Mouse (Mus musculus): ENCODE measurements around the gene Tfap2b. TPM values are rescaled to one million over a fixed set of nuclear protein-coding genes. Genes with fewer than 3 reads are reported as not detected.

The Tfap2b gene
- polyA plus RNA-seq, 1 experiment from 2014 or later = 41.1 TPM

DNA sequence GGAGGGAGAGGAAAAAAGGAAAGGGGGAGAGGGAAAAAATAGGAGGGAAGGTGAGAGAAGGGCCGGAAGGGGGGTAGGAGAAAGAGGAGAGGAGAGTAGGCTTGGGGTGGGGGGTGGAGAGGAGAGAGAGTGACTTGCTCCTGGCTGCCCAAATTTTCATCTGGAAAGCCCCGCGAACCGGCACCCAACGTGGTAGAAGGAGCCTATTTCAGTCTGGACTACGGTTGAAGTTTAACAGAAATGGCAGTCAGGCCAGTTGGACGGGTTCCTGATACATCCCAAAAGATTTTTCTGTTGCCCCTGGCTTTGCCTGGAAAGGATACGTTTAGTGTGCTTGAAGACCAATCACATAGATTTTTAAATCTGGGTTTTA, 2.3 kb downstream of the Tfap2b start:
- peak overlapping the region; percentile 76 for H3K27ac ChIP-seq (ENCODE audit: low read depth, low read length)

DNA sequence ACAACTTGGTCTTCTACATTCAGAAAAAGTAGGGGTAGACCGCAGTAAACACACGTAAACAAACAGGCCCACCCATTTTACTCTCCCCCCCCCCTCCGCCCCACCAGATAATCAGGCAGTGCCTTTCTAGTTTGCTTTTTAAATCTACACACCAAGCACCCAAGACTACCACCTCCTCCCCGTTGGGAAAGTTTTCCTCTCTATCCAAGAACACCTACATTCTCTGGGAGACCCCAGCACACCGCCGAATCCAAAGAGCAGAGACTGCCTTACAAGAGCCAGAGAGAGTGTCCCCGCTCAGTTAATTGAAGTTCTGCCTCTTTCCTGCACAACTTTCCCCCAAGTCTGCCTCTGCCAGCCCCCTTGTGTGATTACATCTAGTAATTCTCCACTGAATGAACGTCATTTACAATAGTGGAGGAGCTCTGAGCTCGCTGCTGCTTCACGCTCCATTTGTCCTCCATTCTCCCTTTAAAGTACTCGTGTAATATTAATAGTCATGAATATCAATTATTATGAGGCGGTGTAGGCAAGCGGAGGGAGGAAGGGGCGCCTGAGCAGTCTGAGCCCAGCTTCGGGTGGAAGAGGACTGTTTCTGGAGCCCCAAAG, 2.9 kb downstream of the Tfap2b start:
- Histone ChIP-seq H3K27ac (ENCODE audit: low read depth, low read length) (peak overlapping the region; percentile 76), H3K9me3 (ENCODE audit: control insufficient read depth, low read length) (no peaks in the 10 kb centered on the region), H3K4me2 (replicated peaks; ENCODE audit: low read depth, low read length) (no peak overlapping the region), H3K27me3 (ENCODE audit: control insufficient read depth, insufficient read depth, low read length) (peaks cover 69% of the 10 kb centered on the region), H3K36me3 (ENCODE audit: control insufficient read depth, insufficient read depth, low read length) (no peaks in the 10 kb centered on the region), H3K4me1 (ENCODE audit: control insufficient read depth, insufficient read depth, low read length) (no peaks in the 10 kb centered on the region), H3K4me3 (ENCODE audit: low read length) (peak overlapping the region; percentile 41), H3K9ac (ENCODE audit: low read depth, low read length) (peak overlapping the region; percentile 48; the same call in 1 of the 2 replicates)
- ATAC-seq (ENCODE audit: low FRiP score, low TSS enrichment) = peak; percentile 45
- WGBS = under 1% methylated on average over 15 of the region's 15 CpGs

More for the DNA sequence above, 2.3 kb downstream of the Tfap2b start:
- H3K4me1 ChIP-seq (ENCODE audit: control insufficient read depth, insufficient read depth, low read length) = no peaks in the 10 kb centered on the region
- no peak for ATAC-seq (ENCODE audit: low FRiP score, low TSS enrichment)
- 1% methylated on average over 8 of the region's 8 CpGs for WGBS
- peak overlapping the region; percentile 34; the same call in 1 of the 2 replicates for H3K4me2 ChIP-seq (replicated peaks; ENCODE audit: low read depth, low read length)
- no peaks in the 10 kb centered on the region for H3K9me3 ChIP-seq (ENCODE audit: control insufficient read depth, low read length)
- H3K4me3 ChIP-seq (ENCODE audit: low read length) = peak overlapping the region; percentile 40
- H3K27me3 ChIP-seq (ENCODE audit: control insufficient read depth, insufficient read depth, low read length) = peaks cover 63% of the 10 kb centered on the region
- H3K36me3 ChIP-seq (ENCODE audit: control insufficient read depth, insufficient read depth, low read length) = no peaks in the 10 kb centered on the region
- peak overlapping the region; percentile 18; the same call in 1 of the 2 replicates for H3K9ac ChIP-seq (ENCODE audit: low read depth, low read length)

- WGBS = 1% methylated on average over 4 of the region's 4 CpGs
- peak overlapping the region; percentile 30; the same call in 1 of the 2 replicates for H3K4me2 ChIP-seq (replicated peaks; ENCODE audit: low read depth, low read length)
- H3K4me1 ChIP-seq (ENCODE audit: control insufficient read depth, insufficient read depth, low read length) = no peaks in the 10 kb centered on the region
- peak overlapping the region; percentile 41 for H3K4me3 ChIP-seq (ENCODE audit: low read length)
- H3K9ac ChIP-seq (ENCODE audit: low read depth, low read length) = peak overlapping the region; percentile 53; the same call in 1 of the 2 replicates
- H3K9me3 ChIP-seq (ENCODE audit: control insufficient read depth, low read length) = no peaks in the 10 kb centered on the region
- H3K27ac ChIP-seq (ENCODE audit: low read depth, low read length) = peak overlapping the region; percentile 9; the same call in 1 of the 2 replicates
- H3K27me3 ChIP-seq (ENCODE audit: control insufficient read depth, insufficient read depth, low read length) = peaks cover 69% of the 10 kb centered on the region
- no peaks in the 10 kb centered on the region for H3K36me3 ChIP-seq (ENCODE audit: control insufficient read depth, insufficient read depth, low read length)
- ATAC-seq (ENCODE audit: low FRiP score, low TSS enrichment) = no peak
Observed at GRCm38 (mm10) chr1:19212691-19213090, 4.0 kb downstream of the Tfap2b start.

DNA sequence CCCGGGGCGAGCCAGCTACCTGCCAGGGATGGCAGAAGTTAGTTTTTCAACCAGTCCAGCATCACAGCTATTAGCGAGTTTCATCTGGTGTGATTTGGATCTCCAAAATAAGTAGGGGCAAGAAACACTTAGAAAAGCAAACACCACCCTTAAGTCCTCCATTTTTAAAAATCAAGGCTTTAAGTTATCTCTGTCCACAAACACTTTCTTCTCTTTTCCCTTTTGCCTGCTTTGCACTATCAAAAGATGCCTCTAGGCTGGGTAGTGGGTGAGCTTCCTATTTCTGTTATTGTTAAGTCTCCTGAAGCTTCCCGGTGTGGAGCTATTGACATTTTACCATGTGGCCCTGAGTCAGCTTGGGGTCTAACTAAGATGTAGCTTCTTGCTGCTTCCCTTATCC, 4.5 kb downstream of the Tfap2b start:
- no peak overlapping the region for H3K27ac ChIP-seq (ENCODE audit: low read depth, low read length)
- WGBS = under 1% methylated on average over 4 of the region's 4 CpGs
- H3K4me1 ChIP-seq (ENCODE audit: control insufficient read depth, insufficient read depth, low read length) = no peaks in the 10 kb centered on the region
- peak overlapping the region; percentile 30 for H3K4me2 ChIP-seq (replicated peaks; ENCODE audit: low read depth, low read length)
- no peaks in the 10 kb centered on the region for H3K36me3 ChIP-seq (ENCODE audit: control insufficient read depth, insufficient read depth, low read length)
- H3K9me3 ChIP-seq (ENCODE audit: control insufficient read depth, low read length) = no peaks in the 10 kb centered on the region
- no peak for ATAC-seq (ENCODE audit: low FRiP score, low TSS enrichment)
- H3K9ac ChIP-seq (ENCODE audit: low read depth, low read length) = peak overlapping the region; percentile 53; the same call in 1 of the 2 replicates
- H3K27me3 ChIP-seq (ENCODE audit: control insufficient read depth, insufficient read depth, low read length) = peaks cover 70% of the 10 kb centered on the region
- peak overlapping the region; percentile 41 for H3K4me3 ChIP-seq (ENCODE audit: low read length)

GRCm38 (mm10) chr1:19213851-19214395, 5.2 kb downstream of the Tfap2b start:
- H3K9ac ChIP-seq (ENCODE audit: low read depth, low read length) = peak overlapping the region; percentile 54
- 1% methylated on average over 36 of the region's 36 CpGs for WGBS
- peaks cover 74% of the 10 kb centered on the region for H3K27me3 ChIP-seq (ENCODE audit: control insufficient read depth, insufficient read depth, low read length)
- peak overlapping the region; percentile 40 for H3K4me2 ChIP-seq (replicated peaks; ENCODE audit: low read depth, low read length)
- no peak for ATAC-seq (ENCODE audit: low FRiP score, low TSS enrichment)
- peak overlapping the region; percentile 41 for H3K4me3 ChIP-seq (ENCODE audit: low read length)
- H3K4me1 ChIP-seq (ENCODE audit: control insufficient read depth, insufficient read depth, low read length) = no peaks in the 10 kb centered on the region
- no peaks in the 10 kb centered on the region for H3K9me3 ChIP-seq (ENCODE audit: control insufficient read depth, low read length)
- H3K36me3 ChIP-seq (ENCODE audit: control insufficient read depth, insufficient read depth, low read length) = no peaks in the 10 kb centered on the region
- H3K27ac ChIP-seq (ENCODE audit: low read depth, low read length) = no peak overlapping the region

GRCm38 (mm10) chr1:19217391-19217790, 8.7 kb downstream of the Tfap2b start:
- ATAC-seq (ENCODE audit: low FRiP score, low TSS enrichment) = no peak

GRCm38 (mm10) chr1:19218221-19218620, 9.5 kb downstream of the Tfap2b start:
- Histone ChIP-seq H3K27ac (ENCODE audit: low read depth, low read length) (no peak overlapping the region), H3K4me1 (ENCODE audit: control insufficient read depth, insufficient read depth, low read length) (no peaks in the 10 kb centered on the region), H3K4me2 (replicated peaks; ENCODE audit: low read depth, low read length) (no peak overlapping the region; the same call in 1 of the 2 replicates), H3K9me3 (ENCODE audit: control insufficient read depth, low read length) (no peaks in the 10 kb centered on the region), H3K27me3 (ENCODE audit: control insufficient read depth, insufficient read depth, low read length) (peaks cover 87% of the 10 kb centered on the region), H3K36me3 (ENCODE audit: control insufficient read depth, insufficient read depth, low read length) (no peaks in the 10 kb centered on the region), H3K9ac (ENCODE audit: low read depth, low read length) (no peak overlapping the region), H3K4me3 (ENCODE audit: low read length) (no peak overlapping the region)
- 6% methylated on average over 7 of the region's 7 CpGs for WGBS
- no peak for ATAC-seq (ENCODE audit: low FRiP score, low TSS enrichment)

More at GRCm38 (mm10) chr1:19217391-19217790, 8.7 kb downstream of the Tfap2b start:
- Histone ChIP-seq H3K36me3 (ENCODE audit: control insufficient read depth, insufficient read depth, low read length) (no peaks in the 10 kb centered on the region), H3K27me3 (ENCODE audit: control insufficient read depth, insufficient read depth, low read length) (peaks cover 88% of the 10 kb centered on the region), H3K4me1 (ENCODE audit: control insufficient read depth, insufficient read depth, low read length) (no peaks in the 10 kb centered on the region), H3K9ac (ENCODE audit: low read depth, low read length) (no peak overlapping the region), H3K9me3 (ENCODE audit: control insufficient read depth, low read length) (no peaks in the 10 kb centered on the region), H3K27ac (ENCODE audit: low read depth, low read length) (no peak overlapping the region), H3K4me3 (ENCODE audit: low read length) (no peak overlapping the region), H3K4me2 (replicated peaks; ENCODE audit: low read depth, low read length) (no peak overlapping the region)
- WGBS = 10% methylated on average over 16 of the region's 16 CpGs

GRCm38 (mm10) chr1:19219381-19219780, 10.7 kb downstream of the Tfap2b start:
- Histone ChIP-seq H3K4me3 (ENCODE audit: low read length) (no peak overlapping the region), H3K4me1 (ENCODE audit: control insufficient read depth, insufficient read depth, low read length) (no peaks in the 10 kb centered on the region), H3K27me3 (ENCODE audit: control insufficient read depth, insufficient read depth, low read length) (peaks cover 86% of the 10 kb centered on the region), H3K27ac (ENCODE audit: low read depth, low read length) (no peak overlapping the region), H3K4me2 (replicated peaks; ENCODE audit: low read depth, low read length) (no peak overlapping the region), H3K36me3 (ENCODE audit: control insufficient read depth, insufficient read depth, low read length) (no peaks in the 10 kb centered on the region), H3K9ac (ENCODE audit: low read depth, low read length) (no peak overlapping the region), H3K9me3 (ENCODE audit: control insufficient read depth, low read length) (no peaks in the 10 kb centered on the region)
- ATAC-seq (ENCODE audit: low FRiP score, low TSS enrichment) = no peak

DNA sequence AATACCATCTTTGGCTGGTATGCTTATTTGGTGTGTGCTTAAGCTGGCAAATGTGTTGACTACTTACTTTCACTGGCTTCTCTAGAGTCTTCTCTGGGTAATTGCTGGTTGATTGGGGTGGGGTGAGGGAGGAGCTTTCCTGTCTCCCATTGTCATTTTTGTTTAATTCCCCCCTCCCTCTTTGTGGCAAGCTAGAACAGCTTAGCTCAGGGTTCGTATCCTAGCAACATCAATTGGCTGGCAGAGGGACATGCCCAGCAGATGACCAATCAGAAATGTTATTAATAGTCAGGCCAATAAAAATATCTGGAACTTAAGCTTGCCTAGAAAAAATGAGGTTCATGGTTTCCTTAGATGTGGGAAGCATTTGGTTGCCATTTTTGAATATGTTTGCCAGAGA, 11.8 kb downstream of the Tfap2b start:
- H3K4me3 ChIP-seq (ENCODE audit: low read length) = no peak overlapping the region
- no peak overlapping the region for H3K4me2 ChIP-seq (replicated peaks; ENCODE audit: low read depth, low read length)
- H3K9me3 ChIP-seq (ENCODE audit: control insufficient read depth, low read length) = no peaks in the 10 kb centered on the region
- WGBS = 28% methylated on average over 1 of the region's 1 CpGs
- no peak overlapping the region for H3K9ac ChIP-seq (ENCODE audit: low read depth, low read length)
- peaks cover 84% of the 10 kb centered on the region for H3K27me3 ChIP-seq (ENCODE audit: control insufficient read depth, insufficient read depth, low read length)
- no peaks in the 10 kb centered on the region for H3K4me1 ChIP-seq (ENCODE audit: control insufficient read depth, insufficient read depth, low read length)
- no peaks in the 10 kb centered on the region for H3K36me3 ChIP-seq (ENCODE audit: control insufficient read depth, insufficient read depth, low read length)
- no peak overlapping the region for H3K27ac ChIP-seq (ENCODE audit: low read depth, low read length)
- no peak for ATAC-seq (ENCODE audit: low FRiP score, low TSS enrichment)

All from kidney, embryonic 14.5 days (tissue).